Mouse (Mus musculus) stomach, postnatal 0 days (tissue): ENCODE measurements around the gene Copb1.

Experiments
- CTCF ChIP-seq: IDR thresholded peaks from 2 replicates; pipeline ENCODE4 v1.5.1; 2016; ENCODE audit warnings: antibody characterized with exemption, low read depth, mild to moderate bottlenecking, moderate library complexity
- EP300 ChIP-seq: optimal IDR thresholded peaks from 2 replicates; pipeline ENCODE3; 2016; ENCODE audit warnings: antibody characterized with exemption

DNA sequence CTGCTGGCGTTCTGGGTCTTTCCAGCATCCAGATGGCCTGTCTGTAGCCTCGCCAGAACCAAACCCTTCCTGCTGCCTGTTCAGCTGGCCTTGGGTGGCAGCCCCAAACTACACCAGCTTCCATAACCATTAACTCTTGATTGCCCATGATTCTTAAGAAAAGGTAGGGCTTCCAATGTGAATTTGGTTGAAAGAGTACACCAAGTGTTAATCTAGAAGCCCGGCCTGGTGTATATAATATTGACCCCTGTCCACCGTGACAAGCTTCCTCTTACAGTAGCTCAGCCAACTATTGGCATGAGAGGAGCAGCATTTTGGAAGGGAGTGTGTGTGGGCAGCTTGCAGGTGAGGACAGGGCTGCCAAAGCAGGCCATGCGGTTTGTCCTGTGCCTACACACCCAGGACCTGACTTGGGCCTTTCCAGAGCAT is 35.6 kb upstream of the Copb1 start:
- TF ChIP-seq EP300: no peak
- TF ChIP-seq CTCF: no peak
